Mouse (Mus musculus): ENCODE data around the gene Zdhhc7.

- no peak for TF ChIP-seq POLR2A (IDR thresholded peaks at IDR 0.05; ENCODE audit: low read depth, low read length)
- TF ChIP-seq CTCF (IDR thresholded peaks at IDR 0.05; ENCODE audit: borderline replicate concordance, insufficient read depth, low read length): no peak
Measured at GRCm38 (mm10) chr8:120051908-120052307, 49.4 kb downstream of the Zdhhc7 start.
